9 mouse cellular contexts compared by ENCODE assay signal in the genomic region with DNA sequence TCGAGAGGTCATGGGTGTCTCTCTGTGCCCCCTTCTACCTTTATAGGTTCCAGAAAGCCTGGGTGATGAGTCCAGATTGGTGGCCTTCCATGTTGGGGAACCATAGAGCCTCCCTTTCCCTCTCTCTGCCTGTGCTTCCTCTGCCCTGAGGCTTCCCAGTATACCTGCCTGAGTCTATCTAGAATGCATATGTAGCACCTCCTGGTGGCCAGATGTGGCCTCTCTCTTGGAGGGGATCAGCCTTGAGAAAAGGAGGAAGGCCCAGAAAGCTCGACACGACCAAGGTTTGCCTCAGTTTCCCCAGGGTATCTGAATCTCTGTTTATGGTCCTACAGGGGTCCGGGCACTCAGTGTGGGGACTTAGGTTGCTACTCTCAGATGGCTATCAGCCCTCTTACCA. TPM values are rescaled to one million over a fixed set of nuclear protein-coding genes. Genes with fewer than 3 reads are reported as not detected.
A peak's percentile ranks its signal among the peaks of the same experiment; 100 is the strongest.
DNase-seq lines count a peak whose midpoint lies in the region.
"Had no signal": no experiment of that assay in that cellular context is flagged by ENCODE, and none has a peak within 500 bp of the region (broad histone marks: within the 10 kb centered on the region; RNA-seq: fewer than 3 reads in every experiment).

No protein-coding gene starts in this region.

- peak; percentile 26 to 57 for DNase-seq in cerebellum, postnatal 14 days
- DNase-seq in cerebellum, adult 11 months: no peak
- peak; percentile 47 to 48 for DNase-seq in right cerebral cortex, adult 2 months (ENCODE audit: low spot score in 2 of 2)
- DNase-seq in right cerebral cortex, postnatal 36 days (ENCODE audit: low spot score in 2 of 2): no peak
- DNase-seq in heart, postnatal 4 days: peak; percentile 65
- DNase-seq in lung, postnatal 25 days (ENCODE audit: low spot score): peak; percentile 50
- peak; percentile 58 to 64 for DNase-seq in thymus, postnatal 36 days
- DNase-seq in gastrocnemius, postnatal 36 days: no peak

- intact Hi-C loops in gastrocnemius, postnatal 36 days (cut with DNase I): loop anchor here (5.0 kb wide), 1 partner anchor 36 kb away; no protein-coding TSS in a partner anchor

RNA-seq across cellular contexts. Expression of gene Tmem184a, which starts 0.9 kb away (rescaled TPM):
- under 1 TPM; 0.07 to 0.14 TPM for total RNA-seq in heart, postnatal 4 days (2021)
- 1 to 10 TPM in 1 of 2 experiments, under 1 TPM in 1; 0.96 to 1.4 TPM for total RNA-seq in gastrocnemius, postnatal 36 days (2021)

RNA-seq across cellular contexts. Expression of gene Gm26938, which starts 7.4 kb away (rescaled TPM):
- total RNA-seq in heart, postnatal 4 days (2021): not detected
- not detected for total RNA-seq in gastrocnemius, postnatal 36 days (2021)
- total RNA-seq: heart, postnatal 14 days had no signal

RNA-seq across cellular contexts. Expression of gene Psmg3, which starts 7.9 kb away (rescaled TPM):
- 10 to 100 TPM; 12.2 to 15.2 TPM for total RNA-seq in heart, postnatal 4 days (2021)
- 1 to 10 TPM; 6.7 to 8.7 TPM for total RNA-seq in gastrocnemius, postnatal 36 days (2021)

RNA-seq across cellular contexts. Expression of gene Mafk, which starts 27.5 kb away (rescaled TPM):
- total RNA-seq in heart, postnatal 4 days (2021): 10 to 100 TPM; 28.1 to 29.1 TPM
- total RNA-seq in gastrocnemius, postnatal 36 days (2021): 10 to 100 TPM; 16.6 to 21.4 TPM

RNA-seq across cellular contexts. Expression of gene Ints1, which starts 43.3 kb away (rescaled TPM):
- 10 to 100 TPM; 50.6 to 54.8 TPM for total RNA-seq in heart, postnatal 4 days (2021)
- total RNA-seq in gastrocnemius, postnatal 36 days (2021): 10 to 100 TPM; 27.4 to 31.2 TPM

Comparison
In these comparisons a context has a peak if more than half of its experiments do, and no peak if none do; other contexts are left out.
1. DNase-seq: peak in cerebellum, postnatal 14 days (2 of 2), right cerebral cortex, adult 2 months (2 of 2), heart, postnatal 4 days (single experiment), lung, postnatal 25 days (single experiment) and thymus, postnatal 36 days (2 of 2); none in cerebellum, adult 11 months (single experiment), right cerebral cortex, postnatal 36 days (0 of 2) and gastrocnemius, postnatal 36 days (0 of 2).